ENCODE assay signal across 24 mouse cellular contexts in genomic region chr4:117772960-117773359, GRCm38 (mm10). TPM values are rescaled to one million over a fixed set of nuclear protein-coding genes. Genes with fewer than 3 reads are reported as not detected.
"Had no signal": no experiment of that assay in that cellular context is flagged by ENCODE, and none has a peak within 500 bp of the region (broad histone marks: within the 10 kb centered on the region; RNA-seq: fewer than 3 reads in every experiment).

No protein-coding gene starts in this region.

- H3K4me1 ChIP-seq: neural tube, embryonic 15.5 days; stomach, embryonic 15.5 days had no signal

- H3K9me3 ChIP-seq: neural tube, embryonic 15.5 days; stomach, embryonic 15.5 days had no signal

- H3K4me3 ChIP-seq: neural tube, embryonic 15.5 days; stomach, embryonic 15.5 days had no signal

- H3K27ac ChIP-seq: neural tube, embryonic 15.5 days; stomach, embryonic 15.5 days; stomach, postnatal 0 days had no signal

- DNase-seq: retina, postnatal 1 day; right cerebral cortex, adult 18-20 months; right cerebral cortex, postnatal 14 days; right cerebral cortex, postnatal 25 days; right cerebral cortex, postnatal 4 days; spleen, adult 18-20 months; thymus, adult 18-20 months; thymus, adult 2 months; thymus, postnatal 14 days; thymus, postnatal 25 days; thymus, postnatal 36 days; thymus, postnatal 4 days had no signal

- H3K36me3 ChIP-seq: neural tube, embryonic 15.5 days; stomach, embryonic 15.5 days had no signal

- H3K9ac ChIP-seq: neural tube, embryonic 15.5 days; stomach, embryonic 15.5 days had no signal

- H3K4me2 ChIP-seq: neural tube, embryonic 15.5 days; stomach, embryonic 15.5 days had no signal

- H3K27me3 ChIP-seq: neural tube, embryonic 15.5 days; stomach, embryonic 15.5 days had no signal

RNA-seq across cellular contexts. Expression of gene Klf17, which starts 7.5 kb away (rescaled TPM):
- total RNA-seq: neutrophil, adult 5-6 weeks had no signal
- polyA plus RNA-seq: neural tube, embryonic 14.5 days; neural tube, embryonic 15.5 days; small intestine, adult 2 months; spleen, adult 2 months; thymus, adult 2 months; urinary bladder, adult 2 months had no signal

RNA-seq across cellular contexts. Expression of gene Gm12845, which starts 48.7 kb away (rescaled TPM):
- total RNA-seq: neutrophil, adult 5-6 weeks had no signal
- polyA plus RNA-seq: neural tube, embryonic 14.5 days; neural tube, embryonic 15.5 days; small intestine, adult 2 months; spleen, adult 2 months; stomach, embryonic 14.5 days; stomach, embryonic 15.5 days; stomach, embryonic 16.5 days; stomach, postnatal 0 days; testis, adult 2 months; thymus, adult 2 months; thymus, postnatal 0 days; urinary bladder, adult 2 months had no signal
